Mouse (Mus musculus) gastrocnemius, postnatal 36 days (tissue): Measurements from ENCODE around the gene Gm20403. TPM values are rescaled to one million over a fixed set of nuclear protein-coding genes. Genes with fewer than 3 reads are reported as not detected.
"Not testable (repeated sequence)": the region's sequence is repeated elsewhere in the genome, so short reads cannot be mapped to it uniquely, and the experiment has no call there.

ENCODE experiments used
- DNase-seq, 2 experiments: peaks; one replicate each; pipeline ENCODE4 v3.0.0; 2022
- intact Hi-C: fragments of 180-260 bp; cut with DNase I; formaldehyde crosslinking; loops from one replicate; pipeline ENCODE4 v1.15.1; 2025
- total RNA-seq, 2 experiments: library from RNA; stranded (reverse); gene quantifications; 2 replicates each; pipeline ENCODE4 v1.2.3; 2021

The Gm20403 gene
- total RNA-seq, 2 experiments from 2014 or later, result not detected

- intact Hi-C loops, result no loop called here
- DNase-seq, result no peak
Observed at GRCm38 (mm10) chr12:54994068-54994386, 7.7 kb upstream of the Gm20403 start.

GRCm38 (mm10) chr12:54993246-54994067 lies 7.1 kb upstream of the Gm20403 start:
- no peak for DNase-seq
- intact Hi-C loops, result no loop called here

GRCm38 (mm10) chr12:54992814-54993213 lies 6.5 kb upstream of the Gm20403 start:
- intact Hi-C loops, result no loop called here
- DNase-seq, result no peak

- no peak for DNase-seq
- intact Hi-C loops, result loop anchor here (10.0 kb wide), 1 partner anchor 164 kb away; no protein-coding TSS in a partner anchor
Observed at GRCm38 (mm10) chr12:54988323-54988850, 2.1 kb upstream of the Gm20403 start.

- intact Hi-C loops, result loop anchor here (10.0 kb wide), 1 partner anchor 162 kb away; no protein-coding TSS in a partner anchor
Observed at GRCm38 (mm10) chr12:54987156-54987555, 827 bp upstream of the Gm20403 start.

GRCm38 (mm10) chr12:54985257-54986051 lies 875 bp downstream of the Gm20403 start:
- intact Hi-C loops, result loop anchor here (10.0 kb wide), 1 partner anchor 161 kb away; no protein-coding TSS in a partner anchor
- DNase-seq, result peak; percentile 23 to 57

More at GRCm38 (mm10) chr12:54987156-54987555, 827 bp upstream of the Gm20403 start:
- no peak for DNase-seq

GRCm38 (mm10) chr12:54984701-54985256 lies 1.6 kb downstream of the Gm20403 start:
- peak; percentile 46 to 56 for DNase-seq
- intact Hi-C loops, result loop anchor here (10.0 kb wide), 1 partner anchor 160 kb away; no protein-coding TSS in a partner anchor

GRCm38 (mm10) chr12:54982935-54983715 lies 3.2 kb downstream of the Gm20403 start:
- DNase-seq, result no peak
- intact Hi-C loops, result loop anchor here (10.0 kb wide), 1 partner anchor 158 kb away; no protein-coding TSS in a partner anchor

- no peak for DNase-seq
- intact Hi-C loops, result loop anchor here (10.0 kb wide), 1 partner anchor 157 kb away; no protein-coding TSS in a partner anchor
Observed at GRCm38 (mm10) chr12:54981962-54982361, 4.4 kb downstream of the Gm20403 start.

- intact Hi-C loops, result loop anchor here (10.0 kb wide), 1 partner anchor 156 kb away; no protein-coding TSS in a partner anchor
- DNase-seq, result no peak
Observed at GRCm38 (mm10) chr12:54980939-54981338, 5.4 kb downstream of the Gm20403 start.

GRCm38 (mm10) chr12:54980532-54980931 lies 5.8 kb downstream of the Gm20403 start:
- no peak for DNase-seq

GRCm38 (mm10) chr12:54969033-54969432 lies 17.3 kb downstream of the Gm20403 start:
- no peak for DNase-seq
- intact Hi-C loops, result no loop called here

More at GRCm38 (mm10) chr12:54980532-54980931, 5.8 kb downstream of the Gm20403 start:
- intact Hi-C loops, result loop anchor here (10.0 kb wide), 1 partner anchor 156 kb away; no protein-coding TSS in a partner anchor

GRCm38 (mm10) chr12:54965532-54966160 lies 20.7 kb downstream of the Gm20403 start:
- intact Hi-C loops, result no loop called here
- no peak for DNase-seq

GRCm38 (mm10) chr12:54959569-54959968 lies 26.8 kb downstream of the Gm20403 start:
- intact Hi-C loops, result no loop called here

GRCm38 (mm10) chr12:54956974-54957373 lies 29.4 kb downstream of the Gm20403 start:
- intact Hi-C loops, result no loop called here
- DNase-seq, result no peak

More at GRCm38 (mm10) chr12:54959569-54959968, 26.8 kb downstream of the Gm20403 start:
- DNase-seq, result no peak

- intact Hi-C loops, result no loop called here
- no peak for DNase-seq
Observed at GRCm38 (mm10) chr12:54956457-54956856, 29.9 kb downstream of the Gm20403 start.

- no peak for DNase-seq
- intact Hi-C loops, result no loop called here
Observed at GRCm38 (mm10) chr12:54946116-54946515, 40.2 kb downstream of the Gm20403 start.

- intact Hi-C loops, DNase-seq: not testable (repeated sequence)
Observed at GRCm38 (mm10) chr12:54942586-54943157, 43.7 kb downstream of the Gm20403 start.
